Mouse (Mus musculus): ENCODE results near the gene Bmpr1b. TPM values are rescaled to one million over a fixed set of nuclear protein-coding genes. Genes with fewer than 3 reads are reported as not detected.

Gene Bmpr1b
- not detected in 2 replicates for polyA plus RNA-seq (2012)

DNA sequence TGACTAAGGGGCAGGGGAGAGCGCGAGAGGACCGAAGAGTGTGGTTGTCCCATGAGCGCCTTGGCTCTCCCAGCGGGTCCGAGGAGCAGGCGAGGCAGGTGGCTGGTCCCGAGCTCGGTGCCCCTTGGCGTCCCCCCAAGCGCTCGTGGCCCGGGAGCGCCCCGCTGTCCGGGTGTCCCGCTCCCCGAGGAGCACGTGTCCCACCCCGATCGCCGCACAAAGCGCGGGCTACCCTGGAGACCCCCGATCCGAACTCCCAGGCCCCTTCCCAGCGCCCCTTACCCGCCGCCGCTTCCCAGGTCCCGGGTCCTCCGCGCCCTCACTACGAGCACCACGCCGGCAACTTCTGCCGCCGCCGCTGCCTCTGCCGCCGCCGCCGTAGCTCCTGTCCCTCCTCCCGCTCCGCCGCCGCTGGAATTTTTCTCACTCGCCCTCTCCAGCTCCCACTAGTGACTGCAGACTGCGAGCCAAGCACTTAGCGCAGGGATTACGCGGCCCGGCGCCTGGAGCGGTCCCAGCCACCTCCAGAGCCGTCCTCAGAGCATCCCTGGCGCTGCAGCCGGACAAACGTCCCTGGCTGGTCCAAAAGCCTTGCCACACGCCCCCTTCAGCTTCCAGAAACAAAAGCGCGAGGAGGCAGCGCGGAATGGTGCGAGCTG lies at the start of gene Bmpr1b:
TSS of gene Bmpr1b (minus strand) at position 563 of the 659 bp plus-strand sequence.

Other genes starting within 250 kb of the Bmpr1b start
- 12.2 and 13.0 TPM in 2 replicates for gene Pdlim5, start 226.3 kb upstream of the Bmpr1b start, polyA plus RNA-seq (2012)

Data from megakaryocyte-erythroid progenitor cell, adult 5 weeks (primary cell).